Mouse (Mus musculus) heart, embryonic 16.5 days (tissue): ENCODE data around the gene 4932438A13Rik. TPM values are rescaled to one million over a fixed set of nuclear protein-coding genes. Genes with fewer than 3 reads are reported as not detected.

Source experiments
- ATAC-seq: fragments of 200-750 bp; cut with Nextera tagmentation; replicated peaks from 2 replicates; pipeline ENCODE4 v1.8.0; 2017; ENCODE audit warnings: moderate number of reproducible peaks; ENCODE audit not compliant: insufficient read depth, low FRiP score; ENCODE audit errors: extremely low read depth
- H3K27ac ChIP-seq: fragments of 300-500 bp; sonication (generic); 2 replicates; pipeline ENCODE4 v1.5.1; 2014; ENCODE audit warnings: mild to moderate bottlenecking, low read length, control low read depth, moderate library complexity
- H3K27me3 ChIP-seq: fragments of 300-500 bp; sonication (generic); 2 replicates; pipeline ENCODE4 v1.6.1; 2014; ENCODE audit warnings: low read length, mixed read lengths; ENCODE audit not compliant: control insufficient read depth, insufficient read depth
- H3K36me3 ChIP-seq: fragments of 300-500 bp; sonication (generic); 2 replicates; pipeline ENCODE4 v1.6.1; 2014; ENCODE audit not compliant: control insufficient read depth, insufficient read depth
- H3K4me1 ChIP-seq: fragments of 300-500 bp; sonication (generic); 2 replicates; pipeline ENCODE4 v1.6.1; 2014; ENCODE audit warnings: low read length, mixed read lengths; ENCODE audit not compliant: control insufficient read depth, insufficient read depth
- H3K4me2 ChIP-seq: fragments of 300-500 bp; sonication (generic); 2 replicates; pipeline ENCODE4 v1.6.1; 2014; ENCODE audit warnings: low read depth, mild to moderate bottlenecking, control low read depth, low read length
- H3K4me3 ChIP-seq: fragments of 300-500 bp; sonication (generic); 2 replicates; pipeline ENCODE4 v1.5.1; 2014; ENCODE audit warnings: mild to moderate bottlenecking, control low read depth, low read length
- H3K9ac ChIP-seq: fragments of 300-500 bp; sonication (generic); 2 replicates; pipeline ENCODE4 v1.6.1; 2014; ENCODE audit warnings: low read length, control low read depth
- H3K9me3 ChIP-seq: fragments of 300-500 bp; sonication (generic); replicated peaks from 2 replicates; pipeline ENCODE4 v1.6.1; 2016; ENCODE audit warnings: low read length; ENCODE audit not compliant: control insufficient read depth
- WGBS: fragments of 180-500 bp; shearing (Covaris S2); extraction: QIAGEN DNeasy Blood & Tissue Kit; methylation state at CpG from one replicate; pipeline ENCODE4 v1.1.7; 2014; 5-methylcytosine and 5-hydroxymethylcytosine counted together
- polyA plus RNA-seq: library from polyadenylated mRNA; unstranded; fragments of >200 nt; fragmentation: Nextera tagmentation; extraction: Ambion mirVana; gene quantifications from 2 replicates; pipeline ENCODE4 v1.2.1, GENCODE M21; 2015

The 4932438A13Rik gene
- polyA plus RNA-seq, 1 experiment from 2014 or later = 36.4 TPM

DNA sequence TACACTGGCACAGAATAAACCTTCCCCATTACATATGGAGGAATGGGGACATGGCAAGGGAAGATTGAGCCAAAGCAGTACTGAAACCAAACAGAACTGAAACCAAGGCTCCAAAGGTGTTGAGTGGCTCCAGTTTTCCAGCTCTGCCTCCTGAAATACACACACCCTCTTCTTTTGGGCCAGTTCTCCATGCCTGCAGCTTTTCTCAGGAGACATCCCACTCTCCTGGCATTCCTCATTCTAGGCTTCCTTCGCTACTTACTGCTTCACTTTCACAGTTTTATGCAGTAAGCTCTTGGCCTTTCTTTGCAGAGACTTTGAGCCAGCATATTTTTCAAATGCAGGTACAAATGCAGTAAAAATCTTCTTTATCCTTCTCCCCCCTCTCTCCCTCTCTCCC is 188.6 kb downstream of the 4932438A13Rik start:
- no peak overlapping the region for H3K27ac ChIP-seq
- no peaks in the 10 kb centered on the region for H3K9me3 ChIP-seq
- H3K27me3 ChIP-seq = no peaks in the 10 kb centered on the region
- no peak overlapping the region for H3K9ac ChIP-seq
- H3K4me1 ChIP-seq = no peaks in the 10 kb centered on the region
- H3K4me2 ChIP-seq = no peak overlapping the region
- 93% methylated on average over 1 of the region's 1 CpGs for WGBS
- ATAC-seq = no peak
- no peak overlapping the region for H3K4me3 ChIP-seq
- peaks cover 24% of the 10 kb centered on the region for H3K36me3 ChIP-seq

DNA sequence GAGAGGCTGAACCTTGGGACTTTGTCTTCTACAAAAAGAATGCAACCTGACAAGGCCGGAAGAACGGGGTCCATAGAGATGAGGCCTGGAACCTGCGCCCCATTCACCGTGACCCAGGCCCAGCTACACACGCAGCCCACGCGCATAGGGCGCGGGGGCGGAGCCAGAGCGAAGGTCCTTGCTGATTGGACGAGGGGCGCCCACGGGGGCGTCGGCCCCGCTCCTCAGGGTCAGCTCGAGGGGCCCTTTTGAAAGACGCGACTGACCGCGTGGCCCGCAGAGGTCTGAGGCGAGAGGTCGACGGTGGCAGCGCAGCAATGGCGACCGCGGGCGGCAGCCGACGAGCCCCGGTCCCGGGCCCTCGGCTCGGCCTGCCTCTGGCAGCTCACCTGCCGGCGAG is 200.5 kb downstream of the 4932438A13Rik start, which contains the start of gene Adad1:
Gene Adad1 (plus strand): TSS at position 122 of the 400 bp plus-strand sequence.
- H3K4me2 ChIP-seq = peak within 1 kb of the TSS; percentile 65
- no peaks in the 10 kb centered on the region for H3K27me3 ChIP-seq
- H3K4me1 ChIP-seq = no peaks in the 10 kb centered on the region
- H3K4me3 ChIP-seq = peak within 1 kb of the TSS; percentile 38
- peaks cover 15% of the 10 kb centered on the region for H3K9me3 ChIP-seq
- H3K36me3 ChIP-seq = no peaks in the 10 kb centered on the region; the same call in 1 of the 2 replicates
- H3K27ac ChIP-seq = no peak within 1 kb of the TSS
- H3K9ac ChIP-seq = peak within 1 kb of the TSS; percentile 30; the same call in 1 of the 2 replicates
- no peak for ATAC-seq
- WGBS = 36% methylated on average over 39 of the region's 39 CpGs

DNA sequence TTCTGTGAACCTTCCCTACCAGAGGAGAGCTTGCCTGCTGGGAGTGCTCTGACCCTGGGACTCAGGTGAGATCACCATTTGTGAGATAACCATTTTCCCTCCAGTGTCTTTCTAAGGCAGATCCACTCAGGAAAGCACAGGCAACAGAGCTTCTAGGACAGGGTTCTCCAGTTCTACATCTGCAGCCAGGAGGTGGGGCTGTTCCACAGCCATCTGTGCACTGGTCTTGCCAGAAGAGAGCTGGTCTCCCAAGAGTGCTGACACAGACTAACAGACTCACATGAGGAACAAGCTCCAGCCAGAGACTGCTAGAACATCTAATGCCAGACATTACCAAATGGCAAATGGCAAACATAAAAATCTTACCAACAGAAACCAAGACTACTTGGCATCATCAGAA is 210.3 kb downstream of the 4932438A13Rik start:
- Histone ChIP-seq H3K4me2 (no peak overlapping the region), H3K27ac (no peak overlapping the region), H3K9ac (no peak overlapping the region), H3K4me1 (no peaks in the 10 kb centered on the region), H3K27me3 (no peaks in the 10 kb centered on the region), H3K4me3 (no peak overlapping the region), H3K9me3 (peaks cover 2% of the 10 kb centered on the region; the same call in 1 of the 2 replicates), H3K36me3 (no peaks in the 10 kb centered on the region)
- no peak for ATAC-seq

DNA sequence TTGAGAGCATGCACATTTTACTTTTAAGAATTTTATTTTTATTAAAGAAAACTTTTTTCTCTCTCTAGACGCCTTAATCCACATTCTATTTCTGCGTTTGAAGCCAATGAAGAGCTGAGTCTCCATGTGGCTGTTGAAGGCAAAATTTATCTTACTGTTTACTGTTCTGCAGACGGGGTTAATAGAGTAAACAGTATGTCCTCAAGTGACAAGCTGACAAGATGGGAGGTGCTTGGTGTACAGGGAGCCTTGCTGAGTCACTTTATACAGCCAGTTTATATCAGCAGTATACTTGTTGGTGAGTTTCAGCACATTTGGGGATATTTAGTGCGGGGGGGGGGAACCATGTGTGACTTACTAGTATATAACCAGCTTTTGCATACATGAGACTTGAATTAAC is 222.0 kb downstream of the 4932438A13Rik start:
- Histone ChIP-seq H3K4me3 (no peak overlapping the region), H3K36me3 (no peaks in the 10 kb centered on the region), H3K9me3 (no peaks in the 10 kb centered on the region), H3K27me3 (no peaks in the 10 kb centered on the region), H3K4me1 (no peaks in the 10 kb centered on the region), H3K9ac (no peak overlapping the region), H3K4me2 (no peak overlapping the region), H3K27ac (no peak overlapping the region)
- no peak for ATAC-seq
- 70% methylated on average over 4 of the region's 4 CpGs for WGBS

DNA sequence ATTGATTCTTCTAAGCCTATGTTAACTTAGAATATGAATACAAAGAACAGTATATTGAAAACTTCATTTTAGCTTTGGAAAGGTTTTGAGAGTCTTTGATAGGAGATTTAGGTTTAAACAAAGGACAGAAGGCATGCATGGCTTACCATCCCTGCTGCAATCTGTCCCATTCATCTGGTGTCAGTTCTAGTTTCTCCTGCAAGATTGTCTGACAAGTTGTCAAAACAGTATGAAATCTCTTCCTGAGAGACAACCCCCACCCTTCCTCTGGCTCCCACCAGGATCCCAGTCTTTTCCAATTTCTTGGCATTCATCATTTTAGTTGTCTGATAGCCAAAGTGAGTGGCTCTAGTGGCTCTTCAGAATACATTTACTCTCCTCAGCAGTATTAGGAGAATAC is 227.8 kb downstream of the 4932438A13Rik start:
- Histone ChIP-seq H3K27ac (no peak overlapping the region), H3K4me1 (no peaks in the 10 kb centered on the region), H3K36me3 (no peaks in the 10 kb centered on the region), H3K4me2 (no peak overlapping the region), H3K9me3 (no peaks in the 10 kb centered on the region), H3K4me3 (no peak overlapping the region), H3K9ac (no peak overlapping the region), H3K27me3 (no peaks in the 10 kb centered on the region)
- ATAC-seq = no peak

Other genes starting within 250 kb of the 4932438A13Rik start
- gene Bbs7, start 249.6 kb upstream of the 4932438A13Rik start, polyA plus RNA-seq = 10.0 and 11.7 TPM in 2 replicates
- gene Trpc3, start 172.9 kb upstream of the 4932438A13Rik start, polyA plus RNA-seq = 4.7 and 5.3 TPM in 2 replicates
- 0.22 and 0.36 TPM in 2 replicates for gene Adad1, start 200.4 kb downstream of the 4932438A13Rik start, polyA plus RNA-seq